Mouse (Mus musculus): ENCODE measurements around the gene Adcy9. TPM values are rescaled to one million over a fixed set of nuclear protein-coding genes. Genes with fewer than 3 reads are reported as not detected.
A peak's percentile ranks its signal among the peaks of the same experiment; 100 is the strongest.

The Adcy9 gene
- total and polyA plus RNA-seq, 3 experiments, result 1.1 to 3.1 (median 1.2) TPM

DNA sequence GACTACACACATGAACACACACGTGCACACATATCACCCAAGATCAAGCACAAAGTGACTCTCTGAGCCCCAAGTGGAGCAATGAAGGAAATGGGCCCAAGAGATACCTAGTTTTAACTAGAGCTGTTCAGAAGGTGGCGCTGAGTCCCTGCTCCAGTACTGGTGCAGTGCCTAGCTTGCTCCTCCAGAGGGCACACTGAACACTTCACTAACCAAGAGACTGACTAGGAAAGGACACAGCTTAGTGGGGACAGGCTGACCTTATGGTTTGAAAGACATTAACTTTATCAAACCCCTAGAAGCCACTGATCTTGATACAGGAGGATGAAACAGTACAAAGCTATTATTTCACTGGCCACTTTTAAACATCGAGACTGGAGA is 104.2 kb downstream of the Adcy9 start:
- TF ChIP-seq POLR2A (IDR thresholded peaks at IDR 0.05; ENCODE audit: low read depth, low read length), result no peak
- TF ChIP-seq ETS1 (conservative IDR thresholded peaks at IDR 0.05; ENCODE audit: low read depth, low read length), result no peak
- peak; percentile 63 for TF ChIP-seq ZNF384 (IDR thresholded peaks at IDR 0.05; ENCODE audit: low read depth, low read length)
- TF ChIP-seq TBP (conservative IDR thresholded peaks at IDR 0.05; ENCODE audit: low read depth, low read length), result no peak
- TF ChIP-seq POLR2AphosphoS2 (IDR thresholded peaks at IDR 0.05; ENCODE audit: low read depth, low read length), result no peak
- peak; percentile 66; the same call in 1 of the 2 replicates for TF ChIP-seq ELF1 (IDR thresholded peaks at IDR 0.05; ENCODE audit: low read depth, low read length)
- no peak for TF ChIP-seq MXI1 (IDR thresholded peaks at IDR 0.05; ENCODE audit: low read depth, low read length)
- TF ChIP-seq MAX (IDR thresholded peaks at IDR 0.05; ENCODE audit: low read length), result no peak
- TF ChIP-seq JUND (conservative IDR thresholded peaks at IDR 0.05; ENCODE audit: low read depth, low read length), result peak; percentile 57
- TF ChIP-seq SIN3A (IDR thresholded peaks at IDR 0.05; ENCODE audit: low read length), result no peak
- no peak for TF ChIP-seq CHD2 (IDR thresholded peaks at IDR 0.05; ENCODE audit: low read length)
- TF ChIP-seq E2F4 (IDR thresholded peaks at IDR 0.05; ENCODE audit: insufficient replicate concordance, low read depth, low read length), result no peak
- TF ChIP-seq RCOR1 (conservative IDR thresholded peaks at IDR 0.05; ENCODE audit: low read depth, low read length), result no peak
- no peak for TF ChIP-seq EP300 (IDR thresholded peaks at IDR 0.05; ENCODE audit: low read length)
- peak; percentile 47; the same call in 1 of the 2 replicates for TF ChIP-seq HCFC1 (IDR thresholded peaks at IDR 0.05; ENCODE audit: low read depth, low read length)
- no peak for TF ChIP-seq GABPA (IDR thresholded peaks at IDR 0.05; ENCODE audit: insufficient replicate concordance, low read depth, low read length)
- no peak for TF ChIP-seq ZMIZ1 (IDR thresholded peaks at IDR 0.05; ENCODE audit: low read depth, low read length)
- peak; percentile 21; the same call in 1 of the 2 replicates for TF ChIP-seq JUN (IDR thresholded peaks at IDR 0.05; ENCODE audit: insufficient read depth, low read depth, low read length)
- no peak for TF ChIP-seq KAT2A (IDR thresholded peaks at IDR 0.05; ENCODE audit: insufficient replicate concordance, low read length)
- no peak for TF ChIP-seq UBTF (IDR thresholded peaks at IDR 0.05; ENCODE audit: low read depth, low read length)
- peak; percentile 99 for TF ChIP-seq ZC3H11A (IDR thresholded peaks at IDR 0.05; ENCODE audit: low read depth, low read length)
- peak; percentile 58 for TF ChIP-seq NRF1 (IDR thresholded peaks at IDR 0.05; ENCODE audit: low read depth, low read length)
- TF ChIP-seq MEF2A (IDR thresholded peaks at IDR 0.05; ENCODE audit: borderline replicate concordance, low read depth, low read length), result peak; percentile 57; the same call in 1 of the 2 replicates
- TF ChIP-seq SMC3 (IDR thresholded peaks at IDR 0.05; ENCODE audit: low read depth, low read length), result peak; percentile 100
- no peak for TF ChIP-seq PAX5 (IDR thresholded peaks at IDR 0.05; ENCODE audit: low read length)
- no peak for TF ChIP-seq ZKSCAN1 (IDR thresholded peaks at IDR 0.05; ENCODE audit: borderline replicate concordance, low read depth, low read length)
- peak; percentile 96 to 100 for TF ChIP-seq CTCF (conservative IDR thresholded peaks at IDR 0.05 in 1 of 2, IDR thresholded peaks at IDR 0.05 in 1 of 2; ENCODE audit: low read depth in 2 of 2, low read length in 2 of 2)
- peak; percentile 72; the same call in 1 of the 2 replicates for TF ChIP-seq IRF4 (IDR thresholded peaks at IDR 0.05; ENCODE audit: low read depth, low read length)
- peak; percentile 98; the same call in 1 of the 2 replicates for TF ChIP-seq NELFE (IDR thresholded peaks at IDR 0.05; ENCODE audit: low read depth, low read length)
- TF ChIP-seq USF1 (IDR thresholded peaks at IDR 0.05; ENCODE audit: low read depth, low read length), result no peak
- TF ChIP-seq RAD21 (IDR thresholded peaks at IDR 0.05; ENCODE audit: low read depth, low read length), result no peak; the same call in none of the 2 replicates
- TF ChIP-seq MYC (IDR thresholded peaks at IDR 0.05; ENCODE audit: low read depth, low read length), result peak; percentile 40; the same call in 1 of the 2 replicates
- peak; percentile 65; the same call in 1 of the 2 replicates for TF ChIP-seq TCF12 (IDR thresholded peaks at IDR 0.05; ENCODE audit: low read depth, low read length)
- TF ChIP-seq BHLHE40 (IDR thresholded peaks at IDR 0.05; ENCODE audit: low read depth, low read length), result no peak
- TF ChIP-seq CHD1 (IDR thresholded peaks at IDR 0.05; ENCODE audit: low read depth, low read length), result no peak
- no peak for TF ChIP-seq MAZ (IDR thresholded peaks at IDR 0.05; ENCODE audit: low read depth, low read length)
- TF ChIP-seq MAFK (IDR thresholded peaks at IDR 0.05; ENCODE audit: insufficient replicate concordance, low read length), result no peak
- no peak for TF ChIP-seq USF2 (conservative IDR thresholded peaks at IDR 0.05; ENCODE audit: low read depth, low read length)
- Histone ChIP-seq H3K9me3 (replicated peaks; ENCODE audit: low read length) (no peaks in the 10 kb centered on the region), H3K36me3 (replicated peaks in 1 of 2; ENCODE audit: control insufficient read depth in 1 of 2, insufficient read depth in 1 of 2, low read length in 1 of 2) (no peaks in the 10 kb centered on the region), H3K4me3 (replicated peaks in 1 of 3; ENCODE audit: low read depth in 2 of 3, low read length in 2 of 3, poor library complexity in 1 of 3) (no peak overlapping the region), H3K9ac (ENCODE audit: insufficient read depth, low read depth) (no peak overlapping the region), H3K4me2 (ENCODE audit: insufficient read depth, low read depth, poor library complexity, severe bottlenecking) (no peak overlapping the region), H3K4me1 (ENCODE audit: control insufficient read depth in 1 of 2, insufficient read depth in 2 of 2) (peaks cover 0 to 3% of the 10 kb centered on the region in 2 experiments; a peak in 2 of 4 replicates), H3K27ac (ENCODE audit: insufficient read depth, low read depth) (no peak overlapping the region), H3K79me2 (replicated peaks; ENCODE audit: control insufficient read depth, extremely low read depth, insufficient read depth, poor library complexity, severe bottlenecking) (no peaks in the 10 kb centered on the region), H3K27me3 (replicated peaks) (no peaks in the 10 kb centered on the region)
- dilution Hi-C loops (cut with MboI; ENCODE audit: extremely low pct_ligation_motif_present, extremely low pct_unique_long_range_greater_than_20kb, low sequenced_read_pairs), result no loop called here
- DNase-seq (ENCODE audit: extremely low read depth), result peak; percentile 91
- in situ Hi-C loops (cut with MboI; ENCODE audit: low pct_ligation_motif_present, low pct_unique_long_range_greater_than_20kb, low sequenced_read_pairs), result no loop called here
